Mouse (Mus musculus) heart, embryonic 13.5 days (tissue): ENCODE results near the gene Snrnp35. TPM values are rescaled to one million over a fixed set of nuclear protein-coding genes. Genes with fewer than 3 reads are reported as not detected.

Source experiments
- ATAC-seq: fragments of 200-750 bp; cut with Nextera tagmentation; 2 replicates; pipeline ENCODE4 v1.8.0; 2017; ENCODE audit warnings: moderate TSS enrichment; ENCODE audit not compliant: insufficient number of reproducible peaks, low FRiP score, low TSS enrichment; ENCODE audit errors: extremely low read depth
- H3K27ac ChIP-seq: fragments of 300-500 bp; sonication (generic); replicated peaks from 2 replicates; pipeline ENCODE4 v1.5.1; 2015; ENCODE audit warnings: moderate library complexity, mild to moderate bottlenecking, inconsistent platforms
- H3K27me3 ChIP-seq: fragments of 300-500 bp; sonication (generic); replicated peaks from 2 replicates; pipeline ENCODE4 v1.6.1; 2015; ENCODE audit warnings: mild to moderate bottlenecking, inconsistent platforms
- H3K36me3 ChIP-seq: fragments of 300-500 bp; sonication (generic); 2 replicates; pipeline ENCODE4 v1.6.1; 2015; ENCODE audit warnings: mild to moderate bottlenecking, inconsistent platforms
- H3K4me1 ChIP-seq: fragments of 300-500 bp; sonication (generic); 2 replicates; pipeline ENCODE4 v1.6.1; 2015; ENCODE audit warnings: inconsistent platforms
- H3K4me2 ChIP-seq: fragments of 300-500 bp; sonication (generic); 2 replicates; pipeline ENCODE4 v1.6.1; 2015; ENCODE audit warnings: inconsistent platforms, mild to moderate bottlenecking, moderate library complexity
- H3K4me3 ChIP-seq: fragments of 300-500 bp; sonication (generic); 2 replicates; pipeline ENCODE4 v1.5.1; 2015; ENCODE audit warnings: moderate library complexity, mild to moderate bottlenecking, inconsistent platforms
- H3K9ac ChIP-seq: fragments of 300-500 bp; sonication (generic); 2 replicates; pipeline ENCODE4 v1.6.1; 2015; ENCODE audit warnings: inconsistent platforms, mild to moderate bottlenecking, moderate library complexity
- H3K9me3 ChIP-seq: fragments of 300-500 bp; sonication (generic); 2 replicates; pipeline ENCODE4 v1.6.1; 2016; ENCODE audit warnings: inconsistent platforms
- WGBS: fragments of 180-500 bp; shearing (Covaris S2); methylation state at CpG from one replicate; pipeline ENCODE4 v1.1.7; 2015; ENCODE audit warnings: mixed read lengths; 5-methylcytosine and 5-hydroxymethylcytosine counted together
- polyA plus RNA-seq: library from polyadenylated mRNA; unstranded; fragments of >200 nt; fragmentation: Nextera tagmentation; extraction: Ambion mirVana; gene quantifications from 2 replicates; pipeline ENCODE4 v1.2.1, GENCODE M21; 2015

Gene Snrnp35
- polyA plus RNA-seq, result 22.9 and 23.9 TPM in 2 replicates

- H3K36me3 ChIP-seq, result peaks cover 7% of the 10 kb centered on the region
- peak within 1 kb of the TSS; percentile 97 for H3K27ac ChIP-seq
- no peaks in the 10 kb centered on the region for H3K27me3 ChIP-seq
- H3K9ac ChIP-seq, result peak within 1 kb of the TSS; percentile 93
- peaks cover 20% of the 10 kb centered on the region for H3K4me1 ChIP-seq
- peak within 1 kb of the TSS; percentile 54 for H3K4me3 ChIP-seq
- WGBS, result under 1% methylated on average over 48 of the region's 48 CpGs
- no peaks in the 10 kb centered on the region for H3K9me3 ChIP-seq
- H3K4me2 ChIP-seq, result peak within 1 kb of the TSS; percentile 81
- ATAC-seq, result peak; percentile 87
Observed at GRCm38 (mm10) chr5:124482966-124483654, at the start of gene Snrnp35. TSS of gene Snrnp35 (plus strand) at chr5:124483134.

DNA sequence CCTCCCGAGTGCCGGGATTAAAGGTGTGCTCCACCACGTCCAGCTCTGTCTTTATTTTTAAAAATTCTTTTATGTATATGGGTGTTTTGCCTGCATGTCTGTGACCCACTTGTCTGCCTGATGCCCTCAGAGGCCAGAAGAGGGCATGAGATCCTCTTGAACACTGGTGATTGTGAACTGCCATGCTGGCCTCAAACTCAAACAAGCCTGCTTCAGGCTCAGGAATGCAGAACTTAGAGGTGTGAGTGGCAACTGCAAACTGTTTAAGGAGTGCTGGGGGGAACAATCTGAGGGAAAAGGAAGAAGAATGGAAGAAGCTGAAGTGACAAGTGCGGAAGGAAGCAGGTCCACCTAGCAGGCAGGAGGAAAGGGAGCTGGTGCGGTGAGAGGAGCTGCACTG is 44.7 kb upstream of the Snrnp35 start:
- no peak for ATAC-seq
- H3K4me3 ChIP-seq, result no peak overlapping the region
- peaks cover 27% of the 10 kb centered on the region for H3K4me1 ChIP-seq
- H3K9me3 ChIP-seq, result no peaks in the 10 kb centered on the region
- no peak overlapping the region for H3K9ac ChIP-seq
- 87% methylated on average over 5 of the region's 5 CpGs for WGBS
- no peaks in the 10 kb centered on the region for H3K27me3 ChIP-seq
- H3K27ac ChIP-seq, result peak overlapping the region; percentile 96; the same call in 1 of the 2 replicates
- H3K4me2 ChIP-seq, result no peak overlapping the region
- no peaks in the 10 kb centered on the region for H3K36me3 ChIP-seq

- Histone ChIP-seq H3K27me3 (no peaks in the 10 kb centered on the region), H3K4me3 (peak overlapping the region; percentile 82), H3K9me3 (no peaks in the 10 kb centered on the region), H3K4me2 (peak overlapping the region; percentile 98), H3K36me3 (no peaks in the 10 kb centered on the region), H3K4me1 (peaks cover 27% of the 10 kb centered on the region), H3K27ac (peak overlapping the region; percentile 96), H3K9ac (no peak overlapping the region)
- no peak for ATAC-seq
- 60% methylated on average over 5 of the region's 5 CpGs for WGBS
Observed at GRCm38 (mm10) chr5:124438746-124439145, 44.2 kb upstream of the Snrnp35 start.

DNA sequence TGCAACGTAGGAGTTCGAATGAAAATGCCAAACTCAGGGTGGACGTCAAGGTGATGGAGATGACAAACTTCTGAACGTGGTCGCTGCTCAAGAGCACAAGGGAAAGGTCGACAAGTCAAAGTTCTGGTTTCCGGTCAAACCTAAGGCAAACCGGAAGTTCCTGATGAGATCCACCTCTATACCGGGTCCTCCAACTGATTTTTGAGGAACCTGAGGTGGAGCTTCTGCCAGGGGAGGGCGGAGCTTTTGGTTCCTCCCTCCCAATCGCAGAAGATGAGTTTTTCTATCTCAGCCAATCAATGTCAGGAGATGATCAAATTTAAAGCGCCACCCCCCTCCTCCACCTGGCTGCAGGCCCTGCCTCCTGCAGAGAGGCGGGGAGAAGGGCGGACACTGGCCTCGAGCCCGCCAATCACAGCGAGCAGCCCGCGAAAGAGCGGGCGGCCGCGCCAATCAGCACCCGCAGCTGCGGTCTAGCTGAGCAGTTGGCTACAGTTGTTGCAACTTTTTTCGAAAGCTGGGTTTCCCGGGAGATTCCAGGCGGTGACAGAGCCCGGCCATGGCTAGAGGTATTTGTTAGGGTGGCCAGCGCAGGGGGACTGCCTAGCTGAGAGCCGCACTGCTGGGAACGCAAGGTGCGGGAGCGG is 43.4 kb upstream of the Snrnp35 start, which contains the start of gene Kmt5a:
Gene Kmt5a (plus strand): TSS at position 484 of the 647 bp plus-strand sequence.
- peak within 1 kb of the TSS; percentile 98 for H3K4me2 ChIP-seq
- no peaks in the 10 kb centered on the region for H3K27me3 ChIP-seq
- H3K4me1 ChIP-seq, result peaks cover 24% of the 10 kb centered on the region
- peak within 1 kb of the TSS; percentile 82 for H3K4me3 ChIP-seq
- no peaks in the 10 kb centered on the region for H3K36me3 ChIP-seq
- H3K27ac ChIP-seq, result peak within 1 kb of the TSS; percentile 96
- under 1% methylated on average over 34 of the region's 34 CpGs for WGBS
- ATAC-seq, result peak; percentile 95
- H3K9ac ChIP-seq, result peak within 1 kb of the TSS; percentile 91
- no peaks in the 10 kb centered on the region for H3K9me3 ChIP-seq

- Histone ChIP-seq H3K36me3 (no peaks in the 10 kb centered on the region), H3K27me3 (no peaks in the 10 kb centered on the region), H3K4me3 (peak overlapping the region; percentile 82), H3K27ac (peak overlapping the region; percentile 96), H3K4me2 (peak overlapping the region; percentile 98), H3K9ac (peak overlapping the region; percentile 91), H3K9me3 (no peaks in the 10 kb centered on the region), H3K4me1 (peaks cover 28% of the 10 kb centered on the region)
- peak; percentile 26 for ATAC-seq
- under 1% methylated on average over 30 of the region's 30 CpGs for WGBS
Observed at GRCm38 (mm10) chr5:124440094-124440701, 42.7 kb upstream of the Snrnp35 start.

DNA sequence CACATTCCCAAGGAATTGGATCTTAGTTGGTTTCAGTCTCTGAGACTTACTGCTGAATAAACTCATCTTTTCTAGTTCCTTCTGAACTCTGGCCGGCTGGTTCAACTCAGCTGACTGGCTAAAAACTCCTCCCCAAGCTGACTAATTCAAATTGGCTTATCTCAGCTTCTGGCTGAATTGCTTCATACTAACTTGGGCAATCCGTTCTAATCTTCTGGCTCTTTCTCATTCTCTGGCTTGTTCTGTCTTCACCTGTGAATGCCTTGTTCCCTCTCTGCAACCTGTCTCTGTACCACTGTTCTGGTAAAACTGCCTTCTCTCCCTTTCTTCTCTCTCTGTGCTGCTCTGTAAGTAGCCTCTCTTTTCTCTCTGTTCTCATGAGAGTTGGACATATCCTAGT is 40.3 kb upstream of the Snrnp35 start:
- 71% methylated on average over 2 of the region's 2 CpGs for WGBS
- ATAC-seq, result no peak
- Histone ChIP-seq H3K4me3 (no peak overlapping the region), H3K9ac (no peak overlapping the region), H3K4me2 (no peak overlapping the region), H3K27me3 (no peaks in the 10 kb centered on the region), H3K9me3 (no peaks in the 10 kb centered on the region), H3K36me3 (peaks cover 7% of the 10 kb centered on the region), H3K4me1 (peaks cover 44% of the 10 kb centered on the region), H3K27ac (no peak overlapping the region)

- Histone ChIP-seq H3K27me3 (no peaks in the 10 kb centered on the region), H3K4me1 (peaks cover 50% of the 10 kb centered on the region), H3K9ac (peak overlapping the region; percentile 98; the same call in 1 of the 2 replicates), H3K4me2 (peak overlapping the region; percentile 91), H3K9me3 (no peaks in the 10 kb centered on the region), H3K36me3 (peaks cover 23% of the 10 kb centered on the region), H3K27ac (no peak overlapping the region), H3K4me3 (peak overlapping the region; percentile 90; the same call in 1 of the 2 replicates)
- 62% methylated on average over 3 of the region's 3 CpGs for WGBS
- ATAC-seq, result no peak
Observed at GRCm38 (mm10) chr5:124444208-124444607, 38.7 kb upstream of the Snrnp35 start.

GRCm38 (mm10) chr5:124444661-124445561 is 38.0 kb upstream of the Snrnp35 start:
- Histone ChIP-seq H3K4me2 (peak overlapping the region; percentile 91), H3K4me1 (peaks cover 55% of the 10 kb centered on the region), H3K9me3 (no peaks in the 10 kb centered on the region), H3K27me3 (no peaks in the 10 kb centered on the region), H3K4me3 (peak overlapping the region; percentile 90), H3K36me3 (peaks cover 30% of the 10 kb centered on the region), H3K27ac (peak overlapping the region; percentile 91), H3K9ac (peak overlapping the region; percentile 98)
- ATAC-seq, result peak; percentile 75
- 3% methylated on average over 64 of the region's 66 CpGs for WGBS

DNA sequence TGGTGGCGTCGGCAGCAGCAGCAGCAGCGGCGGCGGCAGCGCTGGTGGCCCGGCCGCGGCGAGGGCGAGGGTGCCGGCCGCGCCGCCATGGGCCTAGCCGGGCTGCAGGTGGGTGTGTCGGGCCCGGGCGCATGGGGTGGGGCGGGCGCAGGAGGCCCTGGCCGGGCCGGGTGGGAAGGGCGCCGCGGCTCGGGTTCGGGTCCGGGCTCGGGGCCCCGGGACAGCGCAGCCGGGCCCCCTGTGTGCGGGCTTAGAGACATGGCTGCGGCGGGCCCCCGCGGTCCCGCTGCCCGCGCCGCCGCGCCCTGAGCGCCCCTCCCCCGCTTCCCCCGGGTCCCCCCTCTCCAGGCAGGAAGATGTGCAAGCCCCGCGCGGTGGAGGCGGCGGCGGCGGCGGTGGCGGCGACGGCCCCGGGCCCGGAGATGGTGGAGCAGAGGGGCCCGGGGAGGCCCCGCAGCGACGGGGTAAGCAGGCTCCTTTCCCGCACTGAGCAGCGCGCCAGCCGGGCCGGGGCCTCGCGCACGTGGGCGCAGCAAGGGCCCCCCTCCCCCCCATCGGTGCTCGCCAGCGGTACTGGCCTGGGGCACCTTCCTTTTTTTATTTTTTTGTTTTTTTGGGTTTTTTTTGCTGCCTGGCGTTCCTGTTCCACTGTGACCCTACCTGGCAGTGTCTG is 37.2 kb upstream of the Snrnp35 start:
- Histone ChIP-seq H3K27me3 (no peaks in the 10 kb centered on the region), H3K36me3 (peaks cover 38% of the 10 kb centered on the region), H3K9ac (peak overlapping the region; percentile 98), H3K4me3 (peak overlapping the region; percentile 90), H3K4me1 (peaks cover 59% of the 10 kb centered on the region), H3K27ac (peak overlapping the region; percentile 91), H3K4me2 (peak overlapping the region; percentile 91), H3K9me3 (no peaks in the 10 kb centered on the region)
- ATAC-seq, result peak; percentile 29
- WGBS, result 1% methylated on average over 48 of the region's 77 CpGs

GRCm38 (mm10) chr5:124446301-124446881 is 36.5 kb upstream of the Snrnp35 start:
- Histone ChIP-seq H3K27ac (peak overlapping the region; percentile 91), H3K9ac (peak overlapping the region; percentile 98)
- 0 out of 2 replicates have a peak, but pooled peaks have one; percentile 43 for ATAC-seq

More at GRCm38 (mm10) chr5:124446301-124446881, 36.5 kb upstream of the Snrnp35 start:
- WGBS, result 2% methylated on average over 15 of the region's 15 CpGs
- H3K4me1 ChIP-seq, result peaks cover 60% of the 10 kb centered on the region
- H3K4me2 ChIP-seq, result peak overlapping the region; percentile 91
- H3K4me3 ChIP-seq, result peak overlapping the region; percentile 90
- peaks cover 45% of the 10 kb centered on the region for H3K36me3 ChIP-seq
- no peaks in the 10 kb centered on the region for H3K9me3 ChIP-seq
- no peaks in the 10 kb centered on the region for H3K27me3 ChIP-seq
